Mouse (Mus musculus) kidney, embryonic 15.5 days (tissue): ENCODE measurements around the gene Rnf31. TPM values are rescaled to one million over a fixed set of nuclear protein-coding genes. Genes with fewer than 3 reads are reported as not detected.

Experiments used
- ATAC-seq: fragments of 200-750 bp; cut with Nextera tagmentation; replicated peaks from 2 replicates; pipeline ENCODE4 v1.8.0; 2017; ENCODE audit warnings: moderate TSS enrichment; ENCODE audit not compliant: low FRiP score
- H3K27ac ChIP-seq: fragments of 300-500 bp; sonication (generic); 2 replicates; pipeline ENCODE4 v1.5.1; 2015; ENCODE audit warnings: mild to moderate bottlenecking, inconsistent platforms
- H3K27me3 ChIP-seq: fragments of 300-500 bp; sonication (generic); 2 replicates; pipeline ENCODE4 v1.6.1; 2015; ENCODE audit warnings: inconsistent platforms
- H3K36me3 ChIP-seq: fragments of 300-500 bp; sonication (generic); 2 replicates; pipeline ENCODE4 v1.6.1; 2015; ENCODE audit warnings: inconsistent platforms
- H3K4me1 ChIP-seq: fragments of 300-500 bp; sonication (generic); 2 replicates; pipeline ENCODE4 v1.6.1; 2015; ENCODE audit warnings: inconsistent platforms
- H3K4me2 ChIP-seq: fragments of 300-500 bp; sonication (generic); 2 replicates; pipeline ENCODE4 v1.6.1; 2015; ENCODE audit warnings: moderate library complexity, mild to moderate bottlenecking, inconsistent platforms
- H3K4me3 ChIP-seq: fragments of 300-500 bp; sonication (generic); replicated peaks from 2 replicates; pipeline ENCODE4 v1.5.1; 2015; ENCODE audit warnings: mild to moderate bottlenecking, inconsistent platforms
- H3K9ac ChIP-seq: fragments of 300-500 bp; sonication (generic); 2 replicates; pipeline ENCODE4 v1.6.1; 2015; ENCODE audit warnings: mild to moderate bottlenecking, inconsistent platforms
- H3K9me3 ChIP-seq: fragments of 300-500 bp; sonication (generic); replicated peaks from 2 replicates; pipeline ENCODE4 v1.6.1; 2016; ENCODE audit warnings: inconsistent platforms
- WGBS: fragments of 180-500 bp; shearing (Covaris S2); methylation state at CpG from one replicate; pipeline ENCODE4 v1.1.7; 2015; ENCODE audit warnings: mixed read lengths; 5-methylcytosine and 5-hydroxymethylcytosine counted together
- polyA plus RNA-seq: library from polyadenylated mRNA; unstranded; fragments of >200 nt; fragmentation: Nextera tagmentation; extraction: Ambion mirVana; gene quantifications from 2 replicates; pipeline ENCODE4 v1.2.1, GENCODE M21; 2015

Rnf31 gene
- polyA plus RNA-seq, 1 experiment from 2014 or later = 21.7 TPM

DNA sequence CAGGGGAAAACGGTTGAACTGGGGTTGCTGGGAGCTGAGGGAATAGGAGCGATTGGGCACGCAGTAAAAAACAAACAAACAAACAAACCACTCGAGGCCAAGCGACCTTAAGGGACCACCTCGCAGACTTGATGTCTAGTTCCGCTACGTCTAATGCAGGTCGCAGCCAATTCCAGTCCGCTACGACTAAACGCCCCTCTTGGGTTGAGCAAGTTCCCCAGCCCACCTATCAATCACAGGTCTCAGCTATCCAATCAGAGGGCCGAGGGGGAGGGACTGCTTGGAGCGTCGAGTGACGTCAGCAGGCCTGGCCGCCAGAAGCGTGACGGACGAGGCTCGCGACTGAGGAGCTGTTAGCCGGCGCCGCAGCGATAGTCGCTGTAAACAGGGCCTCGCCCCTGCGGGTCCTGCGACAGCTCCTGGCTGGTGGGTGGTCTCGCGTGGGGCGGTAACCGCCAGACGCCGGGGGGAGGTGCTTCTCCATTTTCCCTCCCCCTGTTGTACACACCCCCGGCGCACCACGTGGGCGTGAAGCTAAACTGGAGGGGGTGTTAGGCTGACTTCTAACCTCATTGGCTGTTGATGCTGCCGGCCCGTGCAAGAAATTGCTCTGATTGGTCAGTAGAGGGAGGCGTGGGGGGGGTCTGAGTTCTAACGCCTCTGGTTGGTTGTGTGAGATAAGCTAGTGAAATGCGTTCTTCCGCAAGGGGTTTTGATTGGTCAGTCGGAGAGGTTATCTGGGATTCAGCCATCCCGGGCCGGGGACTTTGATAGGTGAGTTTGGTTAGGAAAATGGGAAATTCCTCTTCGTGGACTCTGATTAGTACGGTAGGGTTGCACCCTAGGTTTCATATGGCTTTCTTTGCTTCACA lies 31.1 kb upstream of the Rnf31 start, which contains the start of gene A730061H03Rik:
Gene A730061H03Rik (minus strand): TSS at position 205 of the 872 bp plus-strand sequence.
- Histone ChIP-seq H3K4me3 (peak within 1 kb of the TSS; percentile 71), H3K4me1 (peaks cover 37% of the 10 kb centered on the region), H3K27ac (peak within 1 kb of the TSS; percentile 99), H3K4me2 (peak within 1 kb of the TSS; percentile 87), H3K27me3 (no peaks in the 10 kb centered on the region), H3K9me3 (no peaks in the 10 kb centered on the region), H3K36me3 (peaks cover 30% of the 10 kb centered on the region), H3K9ac (peak within 1 kb of the TSS; percentile 66)
- peak; percentile 97 for ATAC-seq
- under 1% methylated on average over 51 of the region's 51 CpGs for WGBS

DNA sequence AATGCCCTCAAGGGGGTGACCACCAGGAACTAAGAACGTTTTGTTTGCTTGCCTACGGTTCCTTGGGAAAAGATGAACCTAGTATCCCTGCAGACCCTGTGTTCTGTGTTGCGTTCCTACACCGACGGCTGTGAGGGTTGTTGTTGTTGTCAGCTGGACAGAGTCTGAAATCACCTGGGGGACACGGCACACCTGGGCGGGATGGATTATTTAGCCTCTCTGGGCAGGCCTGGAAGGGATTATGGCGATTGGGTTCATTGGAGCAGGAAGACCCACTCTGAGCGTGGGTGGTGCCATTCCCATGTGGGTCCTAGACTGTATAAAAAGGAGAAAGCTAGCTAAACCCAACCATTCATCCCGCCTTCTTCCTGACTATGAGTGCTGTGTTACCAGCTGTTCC lies 29.6 kb upstream of the Rnf31 start:
- no peak for ATAC-seq
- Histone ChIP-seq H3K4me3 (peak overlapping the region; percentile 71), H3K27me3 (no peaks in the 10 kb centered on the region), H3K9ac (no peak overlapping the region; the same call in 1 of the 2 replicates), H3K27ac (peak overlapping the region; percentile 14; the same call in 1 of the 2 replicates), H3K36me3 (peaks cover 44% of the 10 kb centered on the region), H3K4me1 (peaks cover 32% of the 10 kb centered on the region), H3K9me3 (no peaks in the 10 kb centered on the region), H3K4me2 (peak overlapping the region; percentile 87)
- 76% methylated on average over 10 of the region's 10 CpGs for WGBS

DNA sequence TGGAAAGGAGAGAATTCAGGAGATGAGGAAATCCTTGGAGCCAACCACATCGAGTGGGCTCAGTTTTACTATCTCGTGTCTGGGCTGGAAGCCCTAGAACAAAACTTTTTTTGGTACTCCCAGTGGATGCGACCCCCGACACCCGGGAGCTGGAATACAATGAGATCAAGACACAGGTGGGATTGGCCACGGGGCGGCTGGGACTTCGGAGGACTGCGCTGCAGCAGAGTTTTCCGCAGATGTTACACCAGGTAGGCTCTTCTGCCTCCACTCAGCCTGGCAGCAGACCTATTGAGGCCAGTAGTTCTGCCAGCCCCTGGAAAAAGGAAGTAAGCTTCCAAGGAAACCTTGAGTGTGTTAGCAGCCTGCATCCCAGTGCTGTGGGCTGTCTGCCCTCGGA lies 28.3 kb upstream of the Rnf31 start:
- Histone ChIP-seq H3K27ac (no peak overlapping the region), H3K9me3 (no peaks in the 10 kb centered on the region), H3K4me3 (no peak overlapping the region), H3K9ac (no peak overlapping the region), H3K4me2 (no peak overlapping the region), H3K36me3 (peaks cover 58% of the 10 kb centered on the region), H3K27me3 (no peaks in the 10 kb centered on the region), H3K4me1 (peaks cover 25% of the 10 kb centered on the region)
- WGBS = 91% methylated on average over 11 of the region's 11 CpGs
- ATAC-seq = no peak

DNA sequence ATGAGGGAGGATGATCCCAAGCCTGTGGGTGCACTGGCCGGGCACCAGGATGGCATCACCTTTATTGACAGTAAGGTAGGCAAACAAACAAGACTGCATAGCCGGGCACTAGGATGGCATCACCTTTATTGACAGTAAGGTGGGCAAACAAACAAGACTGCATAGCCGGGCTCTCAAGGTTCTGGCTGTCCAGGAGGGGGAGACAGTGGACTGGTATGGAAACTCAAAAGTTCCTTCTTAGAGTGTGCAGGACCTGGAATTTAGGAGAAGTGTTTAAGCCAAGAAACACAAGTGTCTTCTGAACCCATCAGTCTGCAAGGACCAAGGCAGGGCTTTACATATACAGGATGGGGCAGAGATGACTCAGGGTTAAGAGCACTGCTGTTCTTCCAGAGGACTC lies 25.8 kb upstream of the Rnf31 start:
- H3K9me3 ChIP-seq = no peaks in the 10 kb centered on the region
- WGBS = 82% methylated on average over 3 of the region's 3 CpGs
- H3K27me3 ChIP-seq = no peaks in the 10 kb centered on the region
- no peak overlapping the region for H3K4me3 ChIP-seq
- no peak overlapping the region for H3K27ac ChIP-seq
- no peak overlapping the region for H3K4me2 ChIP-seq
- no peak overlapping the region for H3K9ac ChIP-seq
- H3K36me3 ChIP-seq = peaks cover 77% of the 10 kb centered on the region
- peaks cover 19% of the 10 kb centered on the region for H3K4me1 ChIP-seq
- no peak for ATAC-seq

DNA sequence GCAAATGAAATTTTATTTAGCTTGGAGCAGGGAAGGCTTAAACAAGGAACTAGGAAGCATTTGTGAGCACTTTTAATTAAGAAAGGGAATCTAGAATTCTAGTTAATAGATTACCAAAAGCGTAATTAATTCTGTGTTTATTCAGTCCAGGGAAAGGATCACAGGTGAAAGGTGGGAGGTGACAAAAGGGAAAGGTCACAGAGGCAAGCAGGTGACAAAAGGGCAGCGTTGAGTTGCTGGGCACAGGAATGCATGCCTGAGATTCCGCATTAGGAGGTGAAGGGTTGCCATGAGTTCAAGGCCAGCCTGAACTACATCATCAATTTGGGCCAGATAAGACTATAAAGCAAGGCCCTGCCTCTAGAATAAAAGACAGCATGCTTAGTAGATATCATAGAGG lies 24.0 kb upstream of the Rnf31 start:
- 79% methylated on average over 3 of the region's 3 CpGs for WGBS
- H3K27ac ChIP-seq = no peak overlapping the region
- no peak overlapping the region for H3K4me2 ChIP-seq
- H3K4me1 ChIP-seq = 0 out of 2 replicates have a peak, but pooled peaks cover 3% of the 10 kb centered on the region
- no peaks in the 10 kb centered on the region for H3K27me3 ChIP-seq
- peaks cover 76% of the 10 kb centered on the region for H3K36me3 ChIP-seq
- H3K9ac ChIP-seq = no peak overlapping the region
- no peaks in the 10 kb centered on the region for H3K9me3 ChIP-seq
- H3K4me3 ChIP-seq = no peak overlapping the region
- ATAC-seq = no peak

DNA sequence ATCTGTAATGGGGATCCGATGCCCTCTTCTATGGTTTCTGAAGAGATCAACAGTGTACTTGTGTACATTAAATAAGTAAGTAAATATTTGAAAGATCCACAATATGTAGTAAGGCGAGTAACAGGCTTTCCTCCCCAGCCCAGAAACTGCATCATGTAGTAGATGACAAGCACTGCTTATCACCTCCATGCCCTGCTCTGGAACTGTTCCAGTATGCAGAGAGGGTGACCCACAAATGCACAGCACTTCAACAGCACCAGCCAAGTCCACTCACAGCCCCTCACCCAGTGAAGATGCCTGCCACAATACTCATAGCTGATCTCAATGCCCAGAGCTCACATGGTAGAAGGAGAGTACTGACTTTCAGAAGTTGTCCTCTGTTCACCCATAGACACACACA lies 20.9 kb upstream of the Rnf31 start:
- ATAC-seq = no peak
- H3K4me3 ChIP-seq = no peak overlapping the region
- H3K27me3 ChIP-seq = no peaks in the 10 kb centered on the region
- H3K36me3 ChIP-seq = peaks cover 46% of the 10 kb centered on the region
- H3K4me2 ChIP-seq = no peak overlapping the region
- H3K27ac ChIP-seq = no peak overlapping the region
- peaks cover 4% of the 10 kb centered on the region for H3K4me1 ChIP-seq
- no peak overlapping the region for H3K9ac ChIP-seq
- WGBS = 89% methylated on average over 2 of the region's 2 CpGs
- no peaks in the 10 kb centered on the region for H3K9me3 ChIP-seq

DNA sequence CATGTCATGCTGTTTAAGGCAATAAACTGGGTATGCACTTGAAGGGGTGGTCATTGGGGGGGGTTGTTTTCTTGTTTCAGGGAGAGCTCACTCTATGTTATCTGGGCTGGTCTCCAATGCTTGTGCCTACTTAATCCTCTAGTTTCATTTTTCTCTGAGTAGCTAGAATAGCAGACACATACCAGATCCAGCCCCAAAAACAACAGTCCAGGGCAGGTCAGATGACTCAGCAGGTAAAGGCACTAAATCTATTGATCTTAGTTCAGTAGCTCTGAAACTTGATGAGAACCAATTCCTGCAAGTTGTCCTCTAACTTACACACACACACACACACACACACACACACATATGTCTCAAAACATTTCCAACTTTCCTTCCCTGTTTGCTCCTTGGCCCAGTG lies 19.7 kb upstream of the Rnf31 start:
- ATAC-seq = no peak

DNA sequence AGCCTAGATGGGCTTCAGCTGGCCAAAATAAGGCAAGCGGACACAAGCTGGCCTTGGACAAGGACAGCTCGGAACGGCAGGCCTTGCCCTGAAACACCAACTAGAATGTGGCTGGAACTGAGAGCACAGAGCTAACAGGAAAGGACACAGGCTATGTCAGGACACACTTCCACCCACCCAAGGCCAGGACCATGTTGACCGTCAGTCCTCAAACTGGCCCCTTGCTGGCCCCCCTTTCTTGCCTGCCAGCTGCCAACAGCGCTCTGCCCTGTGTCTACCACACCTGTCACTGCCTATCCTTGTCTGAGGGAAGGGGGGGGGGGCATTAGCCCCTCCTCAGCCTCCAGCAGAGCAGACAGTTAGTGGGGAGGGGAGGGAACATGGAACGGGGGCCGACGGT lies 16.2 kb upstream of the Rnf31 start, which contains the start of gene Fitm1:
Gene Fitm1 (plus strand): TSS at position 316 of the 400 bp plus-strand sequence.
- Histone ChIP-seq H3K9ac (no peak within 1 kb of the TSS), H3K9me3 (no peaks in the 10 kb centered on the region)

More for the DNA sequence above, 19.7 kb upstream of the Rnf31 start:
- no peak overlapping the region for H3K9ac ChIP-seq
- H3K27me3 ChIP-seq = no peaks in the 10 kb centered on the region
- H3K4me2 ChIP-seq = no peak overlapping the region
- H3K9me3 ChIP-seq = no peaks in the 10 kb centered on the region
- no peak overlapping the region for H3K4me3 ChIP-seq
- peaks cover 11% of the 10 kb centered on the region for H3K4me1 ChIP-seq
- H3K27ac ChIP-seq = no peak overlapping the region
- H3K36me3 ChIP-seq = peaks cover 34% of the 10 kb centered on the region

DNA sequence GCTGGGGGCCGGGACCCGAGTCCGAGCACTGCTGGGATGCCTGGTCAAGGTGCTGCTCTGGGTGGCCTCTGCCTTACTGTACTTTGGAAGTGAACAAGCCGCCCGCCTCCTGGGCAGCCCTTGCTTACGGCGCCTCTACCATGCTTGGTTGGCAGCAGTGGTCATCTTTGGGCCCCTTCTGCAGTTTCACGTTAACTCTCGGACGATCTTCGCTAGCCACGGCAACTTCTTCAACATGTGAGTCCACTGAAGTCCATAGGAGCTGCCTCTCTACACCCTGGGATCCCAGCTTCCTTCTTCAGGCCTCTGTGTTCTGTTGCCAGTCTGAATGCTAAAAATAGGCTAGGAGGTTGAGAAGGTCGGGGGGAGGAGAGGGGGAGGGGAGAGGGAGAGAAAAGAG lies 15.8 kb upstream of the Rnf31 start:
- Histone ChIP-seq H3K4me3 (no peak overlapping the region), H3K27me3 (no peaks in the 10 kb centered on the region), H3K9ac (no peak overlapping the region), H3K4me2 (no peak overlapping the region), H3K9me3 (no peaks in the 10 kb centered on the region), H3K36me3 (peaks cover 10% of the 10 kb centered on the region), H3K4me1 (peaks cover 29% of the 10 kb centered on the region), H3K27ac (no peak overlapping the region)
- WGBS = 66% methylated on average over 13 of the region's 13 CpGs
- ATAC-seq = no peak

More for the DNA sequence above, 16.2 kb upstream of the Rnf31 start, which contains the start of gene Fitm1:
- Histone ChIP-seq H3K27ac (no peak within 1 kb of the TSS), H3K27me3 (no peaks in the 10 kb centered on the region), H3K4me2 (no peak within 1 kb of the TSS), H3K4me1 (peaks cover 29% of the 10 kb centered on the region), H3K36me3 (peaks cover 6% of the 10 kb centered on the region), H3K4me3 (no peak within 1 kb of the TSS)
- no peak for ATAC-seq
- 80% methylated on average over 8 of the region's 8 CpGs for WGBS

DNA sequence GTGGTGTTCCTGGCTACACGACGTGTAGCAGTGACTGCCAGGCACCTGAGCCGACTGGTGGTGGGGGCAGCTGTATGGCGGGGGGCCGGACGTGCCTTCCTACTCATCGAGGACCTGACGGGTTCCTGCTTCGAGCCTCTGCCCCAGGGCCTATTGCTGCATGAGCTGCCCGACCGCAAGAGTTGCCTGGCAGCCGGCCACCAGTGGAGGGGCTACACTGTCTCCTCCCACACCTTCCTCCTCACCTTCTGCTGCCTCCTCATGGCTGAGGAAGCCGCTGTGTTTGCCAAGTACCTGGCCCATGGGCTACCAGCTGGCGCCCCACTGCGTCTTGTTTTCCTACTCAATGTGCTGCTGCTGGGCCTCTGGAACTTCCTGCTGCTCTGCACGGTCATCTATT lies 15.1 kb upstream of the Rnf31 start:
- Histone ChIP-seq H3K27ac (no peak overlapping the region), H3K9me3 (no peaks in the 10 kb centered on the region), H3K36me3 (peaks cover 17% of the 10 kb centered on the region), H3K9ac (no peak overlapping the region), H3K4me2 (no peak overlapping the region), H3K4me3 (no peak overlapping the region), H3K4me1 (peaks cover 29% of the 10 kb centered on the region), H3K27me3 (no peaks in the 10 kb centered on the region)
- no peak for ATAC-seq
- WGBS = 77% methylated on average over 16 of the region's 16 CpGs

DNA sequence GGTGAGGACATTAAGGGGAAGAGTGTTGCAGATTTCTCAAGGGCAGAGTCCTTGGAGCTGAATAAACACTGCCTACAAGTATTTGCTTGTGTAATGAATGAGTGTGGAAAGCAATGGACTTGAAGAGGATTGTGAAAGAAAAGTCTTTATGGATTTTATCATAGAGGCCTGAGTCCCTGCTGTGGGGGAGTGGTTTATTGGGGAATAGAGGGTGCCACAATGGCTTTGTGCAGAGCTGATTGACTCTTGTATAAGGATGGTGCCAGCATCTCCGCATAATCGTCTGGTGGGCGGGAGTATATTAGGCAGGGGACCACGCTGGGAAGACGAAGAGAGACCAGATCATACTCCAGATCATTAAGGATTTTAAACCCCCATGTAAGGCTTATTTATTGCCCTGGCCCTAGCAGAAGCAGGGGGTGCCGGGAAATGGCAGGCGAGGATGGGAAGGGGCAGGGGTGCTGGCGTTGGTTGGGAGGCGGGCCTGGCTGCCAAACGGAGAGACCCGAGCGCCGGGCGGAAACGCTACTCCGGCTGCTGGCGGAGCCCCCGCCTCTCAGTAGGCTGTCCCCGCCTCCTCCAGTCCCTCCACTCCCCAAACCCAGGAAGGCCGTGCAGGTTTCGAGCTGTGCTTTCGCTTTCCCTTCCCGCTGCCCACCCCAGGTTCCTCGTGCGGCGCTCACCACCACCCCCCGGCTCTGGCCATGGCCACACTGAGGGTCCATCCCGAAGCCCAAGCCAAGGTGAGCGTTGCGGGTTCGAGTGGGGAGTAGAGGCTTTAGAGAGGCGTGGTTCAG lies 13.4 kb upstream of the Rnf31 start, which contains the start of gene Psme1:
Gene Psme1 (plus strand): TSS at position 253 of the 797 bp plus-strand sequence.
- peak; percentile 90 for ATAC-seq
- Histone ChIP-seq H3K9ac (peak within 1 kb of the TSS; percentile 88), H3K9me3 (no peaks in the 10 kb centered on the region), H3K27ac (peak within 1 kb of the TSS; percentile 86), H3K27me3 (no peaks in the 10 kb centered on the region), H3K4me1 (peaks cover 29% of the 10 kb centered on the region), H3K4me2 (peak within 1 kb of the TSS; percentile 89), H3K36me3 (peaks cover 23% of the 10 kb centered on the region), H3K4me3 (peak within 1 kb of the TSS; percentile 77)
- under 1% methylated on average over 32 of the region's 32 CpGs for WGBS
